Mouse (Mus musculus) testis, adult 2 months (tissue): ENCODE measurements around the gene Zkscan17.

Experiments
- CTCF ChIP-seq: fragments of 200-500 bp; IDR thresholded peaks from 2 replicates; pipeline ENCODE4 v1.5.1; 2012; ENCODE audit warnings: low read depth, mild to moderate bottlenecking, inconsistent platforms, low read length, moderate library complexity; ENCODE audit not compliant: control insufficient read depth, insufficient read depth, insufficient replicate concordance
- POLR2A ChIP-seq: fragments of 200-500 bp; IDR thresholded peaks from 2 replicates; pipeline ENCODE4 v1.6.1; 2012; ENCODE audit warnings: low read depth, mild to moderate bottlenecking, inconsistent platforms, low read length, moderate library complexity; ENCODE audit not compliant: control insufficient read depth

- TF ChIP-seq CTCF (no peak), POLR2A (no peak)
Measured at GRCm38 (mm10) chr11:59514381-59514780, 12.2 kb downstream of the Zkscan17 start.
